Mouse (Mus musculus) kidney, embryonic 15.5 days (tissue): ENCODE data around the gene A4galt. TPM values are rescaled to one million over a fixed set of nuclear protein-coding genes. Genes with fewer than 3 reads are reported as not detected.

Experiments used
- ATAC-seq: fragments of 200-750 bp; cut with Nextera tagmentation; replicated peaks from 2 replicates; pipeline ENCODE4 v1.8.0; 2017; ENCODE audit warnings: moderate TSS enrichment; ENCODE audit not compliant: low FRiP score
- H3K27ac ChIP-seq: fragments of 300-500 bp; sonication (generic); 2 replicates; pipeline ENCODE4 v1.5.1; 2015; ENCODE audit warnings: mild to moderate bottlenecking, inconsistent platforms
- H3K27me3 ChIP-seq: fragments of 300-500 bp; sonication (generic); 2 replicates; pipeline ENCODE4 v1.6.1; 2015; ENCODE audit warnings: inconsistent platforms
- H3K36me3 ChIP-seq: fragments of 300-500 bp; sonication (generic); 2 replicates; pipeline ENCODE4 v1.6.1; 2015; ENCODE audit warnings: inconsistent platforms
- H3K4me1 ChIP-seq: fragments of 300-500 bp; sonication (generic); 2 replicates; pipeline ENCODE4 v1.6.1; 2015; ENCODE audit warnings: inconsistent platforms
- H3K4me2 ChIP-seq: fragments of 300-500 bp; sonication (generic); 2 replicates; pipeline ENCODE4 v1.6.1; 2015; ENCODE audit warnings: moderate library complexity, mild to moderate bottlenecking, inconsistent platforms
- H3K4me3 ChIP-seq: fragments of 300-500 bp; sonication (generic); replicated peaks from 2 replicates; pipeline ENCODE4 v1.5.1; 2015; ENCODE audit warnings: mild to moderate bottlenecking, inconsistent platforms
- H3K9ac ChIP-seq: fragments of 300-500 bp; sonication (generic); 2 replicates; pipeline ENCODE4 v1.6.1; 2015; ENCODE audit warnings: mild to moderate bottlenecking, inconsistent platforms
- H3K9me3 ChIP-seq: fragments of 300-500 bp; sonication (generic); replicated peaks from 2 replicates; pipeline ENCODE4 v1.6.1; 2016; ENCODE audit warnings: inconsistent platforms
- WGBS: fragments of 180-500 bp; shearing (Covaris S2); methylation state at CpG from one replicate; pipeline ENCODE4 v1.1.7; 2015; ENCODE audit warnings: mixed read lengths; 5-methylcytosine and 5-hydroxymethylcytosine counted together
- polyA plus RNA-seq: library from polyadenylated mRNA; unstranded; fragments of >200 nt; fragmentation: Nextera tagmentation; extraction: Ambion mirVana; gene quantifications from 2 replicates; pipeline ENCODE4 v1.2.1, GENCODE M21; 2015

The A4galt gene
- 19.1 and 20.8 TPM in 2 replicates for polyA plus RNA-seq

DNA sequence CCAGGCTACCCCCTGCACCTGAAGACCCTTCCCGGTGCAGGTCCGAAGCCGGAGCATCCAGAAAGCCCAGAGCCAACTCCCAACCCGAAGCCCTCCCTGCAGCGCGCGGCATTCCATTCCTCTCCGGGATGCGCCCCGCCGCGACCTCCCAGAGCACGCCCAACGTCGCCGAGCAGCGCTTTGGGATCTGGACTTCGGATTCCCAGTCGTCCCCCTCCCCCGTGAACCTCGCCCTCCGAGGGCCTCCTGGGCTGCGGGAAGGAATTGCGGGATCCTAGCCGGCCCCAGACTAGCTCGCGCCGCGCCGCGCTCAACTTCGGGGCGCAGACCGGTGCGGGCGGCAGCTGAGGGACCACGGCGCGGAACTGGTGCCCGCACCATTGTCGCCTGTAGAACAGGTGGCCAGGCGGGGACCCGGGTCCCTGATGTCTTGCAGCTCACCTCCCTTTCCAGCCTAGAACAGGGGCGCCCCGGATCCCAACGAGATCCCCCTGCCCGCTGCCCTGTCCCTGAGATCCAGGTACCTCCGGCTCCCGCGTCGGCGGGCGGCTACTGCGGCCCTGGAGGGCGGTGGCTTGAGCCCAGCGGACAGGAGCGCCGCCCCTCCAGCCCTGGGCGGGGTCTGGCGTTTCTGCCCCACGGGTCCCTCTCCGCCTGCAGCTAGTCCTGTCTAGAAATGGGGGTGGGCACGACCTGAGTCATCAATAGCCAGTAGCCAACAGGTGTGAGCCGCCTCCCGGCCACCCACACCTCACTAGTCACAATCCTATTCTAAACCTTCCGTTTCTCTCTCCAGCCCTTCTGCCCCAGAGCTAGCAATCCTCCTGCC lies at the start of gene A4galt:
Gene A4galt (minus strand): TSS at position 599 of the 829 bp plus-strand sequence.
- Histone ChIP-seq H3K4me3 (peak within 1 kb of the TSS; percentile 61), H3K9ac (peak within 1 kb of the TSS; percentile 65), H3K4me1 (peaks cover 21% of the 10 kb centered on the region), H3K36me3 (no peaks in the 10 kb centered on the region), H3K9me3 (no peaks in the 10 kb centered on the region), H3K27me3 (peaks cover 35% of the 10 kb centered on the region), H3K4me2 (peak within 1 kb of the TSS; percentile 92), H3K27ac (peak within 1 kb of the TSS; percentile 61)
- peak; percentile 63 for ATAC-seq
- WGBS, result under 1% methylated on average over 66 of the region's 66 CpGs

DNA sequence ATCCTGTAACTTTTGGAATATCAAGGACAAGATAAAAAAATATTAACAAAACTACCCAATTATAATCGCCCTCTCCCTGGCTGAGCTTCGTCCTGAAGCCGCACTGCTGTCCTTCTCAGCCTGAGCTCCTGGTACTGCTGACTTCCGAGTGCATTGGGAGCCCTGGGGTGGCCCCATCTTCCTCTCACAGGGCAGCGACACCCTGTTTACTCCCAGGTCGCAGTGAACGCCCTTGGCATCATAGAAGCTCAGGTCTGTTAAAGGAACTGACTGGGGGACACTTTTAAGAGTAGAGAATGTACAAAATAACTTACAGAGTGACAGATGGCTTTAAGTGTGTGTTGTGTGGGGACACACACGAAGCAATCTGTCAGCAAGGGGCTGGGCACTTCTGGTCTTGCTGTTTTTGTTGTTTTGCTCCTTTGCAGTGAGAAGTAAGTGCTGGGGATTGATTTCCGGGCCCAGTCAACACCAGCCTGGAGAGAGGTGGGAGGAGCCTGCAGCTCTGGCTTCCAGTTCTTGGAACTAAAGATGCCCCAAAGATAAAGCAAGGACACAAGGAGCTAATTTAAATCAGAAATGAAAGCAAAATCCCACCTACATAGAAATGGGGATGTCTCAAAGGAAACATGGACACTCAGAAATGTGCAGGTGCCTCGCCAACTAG lies 48.5 kb upstream of the A4galt start:
- no peak overlapping the region for H3K9ac ChIP-seq
- WGBS, result 50% methylated on average over 10 of the region's 10 CpGs
- H3K36me3 ChIP-seq, result peaks cover 24% of the 10 kb centered on the region
- H3K27me3 ChIP-seq, result no peaks in the 10 kb centered on the region
- peak overlapping the region; percentile 70 for H3K27ac ChIP-seq
- no peak overlapping the region for H3K4me2 ChIP-seq
- H3K9me3 ChIP-seq, result no peaks in the 10 kb centered on the region
- peaks cover 32% of the 10 kb centered on the region for H3K4me1 ChIP-seq
- ATAC-seq, result no peak
- no peak overlapping the region for H3K4me3 ChIP-seq

GRCm38 (mm10) chr15:83299450-83299849 lies 47.9 kb upstream of the A4galt start:
- H3K4me1 ChIP-seq, result peaks cover 28% of the 10 kb centered on the region
- peaks cover 24% of the 10 kb centered on the region for H3K36me3 ChIP-seq
- 88% methylated on average over 7 of the region's 7 CpGs for WGBS
- no peak overlapping the region for H3K4me3 ChIP-seq
- no peak overlapping the region for H3K9ac ChIP-seq
- H3K27ac ChIP-seq, result no peak overlapping the region
- H3K4me2 ChIP-seq, result no peak overlapping the region
- H3K27me3 ChIP-seq, result no peaks in the 10 kb centered on the region
- ATAC-seq, result no peak
- H3K9me3 ChIP-seq, result no peaks in the 10 kb centered on the region

DNA sequence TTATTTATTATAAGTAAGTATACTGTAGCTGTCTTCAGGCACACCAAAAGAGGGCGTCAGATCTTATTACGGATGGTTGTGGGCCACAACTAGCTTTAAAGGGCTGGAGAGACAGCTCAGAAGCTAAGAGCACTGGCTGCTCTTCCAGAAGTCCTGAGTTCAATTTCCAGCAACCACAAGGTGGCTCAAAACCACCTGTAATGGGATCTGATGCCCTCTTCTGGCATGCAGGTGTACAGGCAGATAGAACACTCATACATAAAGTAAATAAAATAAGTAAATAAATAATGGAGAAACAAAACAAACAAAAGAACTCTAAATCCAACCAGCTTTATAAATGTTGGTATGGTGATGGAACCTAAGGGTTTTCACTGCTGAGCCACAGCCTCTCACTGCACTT lies 47.2 kb upstream of the A4galt start:
- no peak overlapping the region for H3K4me2 ChIP-seq
- ATAC-seq, result no peak
- 93% methylated on average over 2 of the region's 2 CpGs for WGBS
- no peaks in the 10 kb centered on the region for H3K27me3 ChIP-seq
- peaks cover 24% of the 10 kb centered on the region for H3K36me3 ChIP-seq
- no peak overlapping the region for H3K4me3 ChIP-seq
- no peak overlapping the region for H3K9ac ChIP-seq
- H3K27ac ChIP-seq, result no peak overlapping the region
- no peaks in the 10 kb centered on the region for H3K9me3 ChIP-seq
- peaks cover 28% of the 10 kb centered on the region for H3K4me1 ChIP-seq

DNA sequence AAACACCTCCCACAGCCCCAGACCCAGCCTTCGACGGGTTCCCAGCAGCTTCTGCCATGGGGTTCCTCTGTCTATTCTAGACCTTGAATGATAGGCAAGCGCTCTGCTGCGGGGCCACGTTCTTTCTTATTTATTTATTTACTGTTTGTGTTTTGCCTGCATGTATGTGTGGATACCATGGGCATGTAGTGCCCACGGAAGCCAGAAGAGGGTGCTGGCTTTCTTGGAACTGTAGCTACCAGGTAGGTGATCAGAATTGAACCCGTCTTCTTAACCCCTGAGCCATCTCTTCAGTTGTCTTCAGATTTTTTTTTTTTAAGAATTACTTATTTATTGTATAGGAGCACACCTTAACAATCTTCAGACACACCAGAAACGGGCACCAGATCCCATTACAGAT lies 46.7 kb upstream of the A4galt start:
- Histone ChIP-seq H3K27ac (no peak overlapping the region), H3K4me3 (no peak overlapping the region)

DNA sequence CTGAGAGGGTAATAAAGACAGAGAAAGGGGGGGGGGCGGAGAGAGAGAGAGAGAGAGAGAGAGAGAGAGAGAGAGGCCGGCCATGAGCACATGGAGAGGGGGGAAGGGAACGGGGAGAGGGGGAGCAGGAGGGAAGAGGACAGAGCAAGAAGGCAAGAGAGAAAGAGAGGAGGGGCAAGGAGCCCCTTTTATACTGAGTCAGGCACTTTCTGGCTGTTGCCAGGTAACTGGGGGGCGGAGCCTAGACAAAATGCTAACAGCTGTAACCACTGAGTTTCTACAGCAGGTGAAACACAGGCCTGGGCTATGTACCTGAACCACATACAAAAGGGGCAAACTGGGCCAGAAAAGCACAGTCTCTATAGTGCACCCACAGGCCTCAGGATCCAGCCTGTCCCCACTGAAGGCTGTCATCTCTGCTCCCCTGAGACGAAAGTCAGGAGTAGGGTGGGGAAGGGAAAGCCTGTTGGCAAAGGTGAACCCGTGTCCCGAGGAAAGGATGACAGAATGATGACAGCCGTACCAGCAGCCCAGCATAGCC lies 45.3 kb upstream of the A4galt start:
- H3K27me3 ChIP-seq, result no peaks in the 10 kb centered on the region
- H3K9me3 ChIP-seq, result no peaks in the 10 kb centered on the region
- no peak overlapping the region for H3K4me3 ChIP-seq
- H3K27ac ChIP-seq, result no peak overlapping the region; the same call in 1 of the 2 replicates
- H3K4me2 ChIP-seq, result no peak overlapping the region
- H3K36me3 ChIP-seq, result peaks cover 13% of the 10 kb centered on the region
- peaks cover 47% of the 10 kb centered on the region for H3K4me1 ChIP-seq
- no peak for ATAC-seq
- 56% methylated on average over 6 of the region's 8 CpGs for WGBS
- H3K9ac ChIP-seq, result no peak overlapping the region

More for the DNA sequence above, 46.7 kb upstream of the A4galt start:
- 88% methylated on average over 8 of the region's 8 CpGs for WGBS
- no peaks in the 10 kb centered on the region for H3K9me3 ChIP-seq
- H3K27me3 ChIP-seq, result no peaks in the 10 kb centered on the region
- H3K36me3 ChIP-seq, result peaks cover 24% of the 10 kb centered on the region
- H3K9ac ChIP-seq, result no peak overlapping the region
- no peak overlapping the region for H3K4me2 ChIP-seq
- ATAC-seq, result no peak
- peaks cover 32% of the 10 kb centered on the region for H3K4me1 ChIP-seq

DNA sequence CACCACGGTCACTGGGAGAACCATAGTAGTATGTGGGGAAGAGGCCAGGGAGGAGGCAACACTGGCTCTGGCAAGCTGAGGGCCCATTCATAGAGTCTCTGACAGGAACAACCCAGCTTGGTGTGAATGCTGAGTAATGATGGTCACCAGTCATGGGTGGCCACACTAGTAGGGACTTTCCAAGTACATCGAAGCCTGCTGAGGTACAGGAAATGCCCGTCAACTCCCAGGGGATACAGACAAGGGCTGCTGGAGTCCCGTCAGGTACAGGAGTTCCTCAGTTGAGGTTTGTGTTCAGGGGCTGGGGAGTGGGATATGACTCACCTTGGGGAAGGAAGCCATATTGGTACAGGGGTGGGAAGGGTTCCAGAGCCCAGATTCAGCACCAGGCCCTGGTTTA lies 44.5 kb upstream of the A4galt start:
- no peak for ATAC-seq
- Histone ChIP-seq H3K27me3 (no peaks in the 10 kb centered on the region), H3K4me2 (no peak overlapping the region), H3K4me1 (peaks cover 49% of the 10 kb centered on the region), H3K36me3 (peaks cover 10% of the 10 kb centered on the region), H3K27ac (no peak overlapping the region), H3K9me3 (no peaks in the 10 kb centered on the region), H3K4me3 (no peak overlapping the region), H3K9ac (no peak overlapping the region)
- 82% methylated on average over 4 of the region's 4 CpGs for WGBS

GRCm38 (mm10) chr15:83294954-83295353 lies 43.4 kb upstream of the A4galt start:
- 69% methylated on average over 3 of the region's 3 CpGs for WGBS
- no peak for ATAC-seq

GRCm38 (mm10) chr15:83293706-83294645 lies 42.4 kb upstream of the A4galt start:
- Histone ChIP-seq H3K9me3 (no peaks in the 10 kb centered on the region), H3K4me1 (peaks cover 38% of the 10 kb centered on the region), H3K27ac (peak overlapping the region; percentile 86), H3K27me3 (no peaks in the 10 kb centered on the region), H3K9ac (no peak overlapping the region), H3K4me2 (no peak overlapping the region), H3K36me3 (peaks cover 5% of the 10 kb centered on the region; the same call in 1 of the 2 replicates), H3K4me3 (no peak overlapping the region)
- no peak for ATAC-seq
- 77% methylated on average over 8 of the region's 8 CpGs for WGBS

More at GRCm38 (mm10) chr15:83294954-83295353, 43.4 kb upstream of the A4galt start:
- H3K27me3 ChIP-seq, result no peaks in the 10 kb centered on the region
- H3K4me2 ChIP-seq, result no peak overlapping the region
- H3K9ac ChIP-seq, result no peak overlapping the region
- peaks cover 40% of the 10 kb centered on the region for H3K4me1 ChIP-seq
- no peak overlapping the region for H3K27ac ChIP-seq
- peaks cover 10% of the 10 kb centered on the region for H3K36me3 ChIP-seq
- H3K9me3 ChIP-seq, result no peaks in the 10 kb centered on the region
- no peak overlapping the region for H3K4me3 ChIP-seq

DNA sequence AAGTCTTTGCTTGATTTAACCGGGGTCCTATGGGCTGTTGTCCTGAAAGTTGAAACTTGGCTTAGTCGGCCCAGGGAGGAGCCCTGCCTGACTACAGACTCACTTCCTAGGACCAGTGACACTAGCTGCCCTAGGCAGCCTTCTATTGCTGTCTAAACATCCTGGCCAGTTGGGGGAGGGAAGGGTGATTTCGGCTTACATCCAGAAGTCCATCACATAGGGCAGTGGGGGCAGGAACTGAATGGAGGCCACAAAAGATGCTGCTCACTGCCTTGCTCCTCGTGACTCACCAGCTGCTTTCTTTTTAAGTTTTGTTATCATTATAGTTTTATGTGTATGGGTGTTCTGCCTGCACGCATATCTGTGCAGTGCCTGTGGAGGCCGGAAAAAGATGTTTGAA lies 41.6 kb upstream of the A4galt start:
- Histone ChIP-seq H3K27me3 (no peaks in the 10 kb centered on the region), H3K4me1 (peaks cover 38% of the 10 kb centered on the region), H3K36me3 (no peaks in the 10 kb centered on the region), H3K9ac (no peak overlapping the region), H3K9me3 (no peaks in the 10 kb centered on the region), H3K4me3 (no peak overlapping the region), H3K27ac (peak overlapping the region; percentile 86), H3K4me2 (no peak overlapping the region)
- WGBS, result 28% methylated on average over 6 of the region's 6 CpGs
- peak; percentile 55 for ATAC-seq

- Histone ChIP-seq H3K9ac (no peak overlapping the region), H3K4me1 (peaks cover 38% of the 10 kb centered on the region), H3K27me3 (no peaks in the 10 kb centered on the region), H3K4me3 (no peak overlapping the region), H3K27ac (peak overlapping the region; percentile 86), H3K4me2 (no peak overlapping the region), H3K9me3 (no peaks in the 10 kb centered on the region), H3K36me3 (no peaks in the 10 kb centered on the region)
- 0 out of 2 replicates have a peak, but pooled peaks have one; percentile 37 for ATAC-seq
- WGBS, result 55% methylated on average over 13 of the region's 13 CpGs
These were observed 40.9 kb upstream of the A4galt start for GRCm38 (mm10) chr15:83292261-83293056.
